Mouse (Mus musculus) erythroblast, adult 5-6 weeks (primary cell): ENCODE results near the gene Astn2. TPM values are rescaled to one million over a fixed set of nuclear protein-coding genes. Genes with fewer than 3 reads are reported as not detected.

Experiments
- ATAC-seq: replicated peaks from 2 replicates; pipeline ENCODE4 v1.8.0; 2016; ENCODE audit warnings: moderate number of reproducible peaks, mild to moderate bottlenecking, moderate TSS enrichment, inconsistent platforms; ENCODE audit not compliant: poor library complexity, low FRiP score, severe bottlenecking
- total RNA-seq, 2 experiments: library from RNA; stranded (forward) in 1 of 2; stranded (reverse) in 1 of 2; fragments of 150-400 nt in 1 of 2; fragments of 200-764, 138-1000 nt in 1 of 2; gene quantifications; 2 replicates each; pipeline versions ENCODE4 v1.2.3 to v1.2.4; 2015 to 2017; ENCODE audit warnings: low replicate concordance in 2 of 2

Astn2 gene
- total RNA-seq, 2 experiments from 2014 or later, result not detected

GRCm38 (mm10) chr4:65896092-65897027 is 508.1 kb downstream of the Astn2 start:
- ATAC-seq, result no peak

DNA sequence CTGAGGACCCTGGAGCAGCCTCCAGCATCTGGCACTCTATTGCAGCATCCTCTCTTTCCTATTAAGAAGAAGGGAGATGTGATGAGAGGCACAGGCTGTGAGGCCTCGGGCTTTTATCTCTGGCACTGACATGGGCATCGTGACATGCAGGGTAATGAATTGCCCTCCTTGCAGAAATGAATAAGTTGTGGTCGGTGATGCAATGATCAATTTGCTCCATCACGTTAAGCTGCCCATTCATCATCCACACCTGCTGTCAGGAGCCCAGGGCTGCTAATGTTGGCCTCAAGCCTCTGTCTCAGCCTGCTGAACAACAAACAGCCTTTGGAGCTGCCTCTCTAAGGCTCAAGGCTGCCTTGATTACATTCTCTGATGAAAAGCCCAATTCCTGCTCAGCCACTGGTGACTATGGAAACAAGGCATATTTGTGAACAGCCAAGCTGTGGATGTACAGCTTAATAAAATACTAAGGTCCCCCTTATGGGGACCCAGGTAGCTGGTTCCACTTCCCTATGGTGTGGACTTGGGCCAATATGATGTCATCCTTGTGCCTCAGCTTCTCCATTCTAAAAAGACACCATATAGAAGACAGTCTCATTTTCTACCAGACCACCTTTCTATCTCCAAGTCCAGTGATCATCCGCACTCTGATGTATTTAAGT is 515.9 kb downstream of the Astn2 start:
- no peak for ATAC-seq

GRCm38 (mm10) chr4:65886862-65887261 is 517.5 kb downstream of the Astn2 start:
- no peak for ATAC-seq

DNA sequence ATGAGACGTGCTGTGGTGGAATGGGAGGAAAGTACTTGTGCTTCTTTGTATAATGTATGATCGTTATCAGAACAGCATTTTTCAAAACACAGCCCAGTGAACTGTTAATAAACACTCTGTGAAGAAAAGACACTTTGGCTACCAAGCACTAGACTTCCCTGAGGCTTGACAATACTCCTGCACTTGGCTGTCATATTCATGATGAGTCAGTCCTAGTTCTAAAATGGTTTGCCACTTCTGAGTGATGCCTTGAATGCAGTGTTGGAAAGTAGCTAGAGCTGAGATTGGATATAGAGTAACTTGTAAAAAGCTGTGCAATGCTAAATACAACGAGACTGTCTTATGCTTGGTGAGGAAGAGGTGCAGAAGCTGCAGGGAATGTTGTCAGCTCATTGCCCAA is 518.5 kb downstream of the Astn2 start:
- ATAC-seq, result no peak

DNA sequence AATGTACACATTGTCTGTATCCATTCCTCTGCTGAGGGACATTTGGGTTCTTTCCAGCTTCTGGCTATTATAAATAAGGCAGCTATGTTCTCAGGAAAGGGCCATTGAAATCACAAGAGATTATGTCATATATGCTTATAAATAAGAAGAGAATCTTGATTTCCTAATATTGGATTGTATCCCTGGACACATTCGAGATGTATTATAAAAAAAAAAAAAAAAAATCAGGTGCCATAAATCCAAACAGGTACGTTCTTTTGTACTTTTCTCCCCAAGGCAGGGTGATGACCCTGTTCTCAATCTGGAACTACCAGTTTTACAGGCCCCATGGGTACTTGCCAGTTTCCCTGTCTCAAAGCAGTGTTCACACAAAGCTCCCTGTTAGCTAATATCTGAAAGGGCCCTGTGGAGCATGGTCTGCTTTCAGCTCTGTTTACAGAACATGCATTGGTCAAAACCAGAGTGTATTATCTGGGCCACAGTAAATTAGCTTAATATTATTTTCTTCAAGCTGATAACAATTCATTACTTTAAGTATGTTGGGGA is 530.1 kb downstream of the Astn2 start:
- ATAC-seq, result no peak

DNA sequence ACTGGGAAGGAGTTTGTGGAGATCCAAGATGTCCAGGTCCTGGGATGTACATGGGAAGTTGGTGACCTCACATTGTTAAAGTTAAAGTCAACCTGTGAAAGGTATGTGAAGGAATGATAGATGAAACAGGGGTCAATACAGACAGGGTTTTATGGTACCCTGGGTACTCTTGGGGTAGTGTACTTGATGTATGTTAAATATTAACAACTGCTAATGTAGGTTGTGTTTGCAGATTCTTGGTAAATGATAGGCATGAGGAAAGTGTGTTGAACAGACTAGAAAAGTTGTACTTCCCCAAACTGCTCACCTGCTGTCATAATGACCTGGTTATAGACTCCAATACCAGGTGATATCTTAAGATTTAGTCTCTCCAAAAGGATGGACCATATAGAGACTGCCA is 539.9 kb downstream of the Astn2 start:
- ATAC-seq, result no peak

DNA sequence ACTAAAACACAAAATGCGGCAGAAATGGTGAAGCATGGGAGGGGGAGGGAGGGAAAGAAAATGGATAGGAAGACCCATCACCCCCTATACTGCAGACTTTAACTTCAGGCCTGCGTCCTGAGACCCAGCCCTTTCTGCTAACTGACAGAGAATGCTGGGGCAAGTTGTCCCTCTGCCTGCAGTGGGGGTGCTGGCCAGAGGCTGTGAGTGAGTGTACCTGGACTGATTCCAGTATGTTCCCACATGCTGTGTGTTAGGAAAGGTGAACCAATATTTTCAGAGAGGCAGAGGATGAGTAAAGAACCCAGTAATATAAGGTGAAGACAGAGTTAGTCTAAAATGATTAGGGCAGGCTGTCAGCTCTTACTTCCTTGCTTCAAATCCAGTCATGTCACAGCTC is 561.2 kb downstream of the Astn2 start:
- ATAC-seq, result no peak

DNA sequence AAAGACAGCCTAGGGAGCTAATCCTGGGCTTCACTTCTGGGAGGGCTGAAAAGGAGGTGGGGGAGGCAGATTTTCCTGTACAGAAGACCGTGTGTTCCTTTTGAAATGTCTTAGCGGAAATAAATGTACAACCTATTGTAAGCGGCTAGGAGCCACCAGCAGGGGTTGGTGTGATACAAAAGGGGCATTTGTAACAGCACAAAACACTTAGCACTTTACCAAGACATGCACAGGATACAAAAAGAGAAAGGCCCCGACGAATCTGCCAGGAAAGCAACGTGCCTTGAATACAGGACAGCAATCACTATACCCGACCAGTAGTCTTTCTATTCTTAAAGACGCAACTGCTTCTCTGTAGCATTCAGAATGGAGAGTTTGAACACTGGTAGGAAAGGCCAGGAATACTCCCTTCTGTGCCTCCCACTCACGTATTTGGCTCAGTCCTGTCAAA is 564.8 kb downstream of the Astn2 start:
- ATAC-seq, result no peak

DNA sequence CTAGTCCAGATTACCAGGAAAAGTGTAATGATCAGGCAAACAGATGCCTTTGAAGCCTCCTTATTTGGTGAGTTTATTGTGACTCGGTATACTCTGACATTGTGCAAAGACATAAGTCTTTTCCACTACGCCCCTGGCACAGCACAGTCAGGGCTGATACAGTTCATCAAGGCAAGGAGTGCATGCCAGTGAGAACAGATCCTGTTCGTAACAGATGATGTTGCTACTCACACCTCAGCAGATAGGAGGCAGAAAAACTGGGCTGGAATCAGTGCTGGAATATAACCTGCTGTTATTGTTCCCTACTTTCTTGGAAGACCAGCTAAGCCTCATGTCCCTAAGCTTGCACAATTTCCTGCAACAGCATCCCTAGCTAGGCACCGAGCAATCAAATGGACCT is 565.6 kb downstream of the Astn2 start:
- no peak for ATAC-seq

GRCm38 (mm10) chr4:65832971-65833370 is 571.4 kb downstream of the Astn2 start:
- no peak for ATAC-seq

GRCm38 (mm10) chr4:65831872-65832271 is 572.5 kb downstream of the Astn2 start:
- no peak for ATAC-seq

GRCm38 (mm10) chr4:65830495-65830894 is 573.9 kb downstream of the Astn2 start:
- ATAC-seq, result no peak

GRCm38 (mm10) chr4:65821070-65821469 is 583.3 kb downstream of the Astn2 start:
- ATAC-seq, result no peak

GRCm38 (mm10) chr4:65820236-65820635 is 584.2 kb downstream of the Astn2 start:
- no peak for ATAC-seq

DNA sequence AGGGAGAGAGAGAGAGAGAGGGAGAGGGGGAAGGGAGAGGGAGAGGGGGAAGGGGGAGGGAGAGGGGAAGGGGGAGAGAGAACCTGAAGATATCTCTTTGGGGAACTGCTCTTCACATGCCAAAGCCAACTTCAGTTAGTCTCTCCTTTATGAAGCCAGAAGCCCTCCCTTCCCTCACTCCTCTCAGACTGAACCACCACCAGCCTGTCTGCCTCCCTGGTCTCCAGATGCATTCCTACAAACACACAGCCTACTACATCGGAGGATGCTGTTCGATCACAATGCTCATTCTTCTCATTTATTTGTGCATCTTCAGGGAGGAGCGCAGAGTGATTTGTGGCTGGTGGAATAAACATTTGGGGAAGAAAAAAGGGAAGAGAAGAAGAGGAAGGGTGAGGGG is 584.6 kb downstream of the Astn2 start:
- ATAC-seq, result no peak

GRCm38 (mm10) chr4:65814176-65814535 is 590.3 kb downstream of the Astn2 start:
- no peak for ATAC-seq

GRCm38 (mm10) chr4:65813500-65814175 is 590.8 kb downstream of the Astn2 start:
- no peak for ATAC-seq

- no peak for ATAC-seq
Observed at GRCm38 (mm10) chr4:65807341-65807740, 597.1 kb downstream of the Astn2 start.

GRCm38 (mm10) chr4:65801204-65801603 is 603.2 kb downstream of the Astn2 start:
- no peak for ATAC-seq

- ATAC-seq, result no peak
Observed at GRCm38 (mm10) chr4:65791051-65791450, 613.4 kb downstream of the Astn2 start.
